Mouse (Mus musculus): ENCODE results near the gene Pnkp.
"Not testable (repeated sequence)": the region's sequence is repeated elsewhere in the genome, so short reads cannot be mapped to it uniquely, and the experiment has no call there.

The Pnkp gene

DNA sequence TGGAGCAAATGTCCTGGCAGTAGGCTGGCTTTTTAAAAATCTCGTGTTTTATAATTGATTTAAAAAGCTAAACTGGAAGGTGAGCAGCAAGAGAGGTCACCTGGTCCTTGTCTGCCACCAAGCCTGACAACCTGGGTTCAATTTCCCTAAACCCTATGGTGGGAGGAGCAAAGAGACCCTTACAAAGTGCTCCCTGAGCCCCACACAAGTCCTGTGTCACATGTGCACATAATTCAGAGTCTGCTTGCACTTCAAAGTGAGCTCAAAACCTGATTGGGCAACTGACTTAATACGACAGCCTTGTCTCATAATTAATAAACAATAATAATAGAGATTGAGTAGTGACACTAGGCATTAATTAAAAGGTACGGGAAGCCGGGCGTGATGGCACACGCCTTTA, 13.7 kb downstream of the Pnkp start:
- DNase-seq, result no peak

- DNase-seq, result no peak
These were observed 14.2 kb downstream of the Pnkp start for GRCm38 (mm10) chr7:44871181-44871580.

GRCm38 (mm10) chr7:44871774-44872173, 14.8 kb downstream of the Pnkp start:
- DNase-seq, result not testable (repeated sequence)

DNA sequence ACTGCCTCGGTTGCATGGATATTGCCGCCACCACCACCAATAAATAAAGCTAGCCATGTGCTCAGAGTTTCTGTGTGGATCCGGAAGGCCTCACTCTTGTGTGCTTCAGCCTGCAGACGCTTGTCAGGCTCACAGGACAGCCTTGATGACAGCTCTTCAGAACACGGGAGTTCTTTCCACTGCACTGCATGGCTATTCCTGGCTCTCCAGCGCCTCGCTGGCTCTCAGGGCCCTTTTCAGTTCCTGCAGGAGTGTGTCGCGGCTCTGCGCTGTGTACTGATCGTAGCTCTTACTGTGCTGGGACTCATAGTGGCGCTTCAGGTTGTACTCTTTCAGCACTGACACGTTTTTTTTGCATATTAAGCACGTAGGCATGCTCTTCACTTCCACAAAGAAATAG, 20.9 kb downstream of the Pnkp start:
- peak; percentile 96 for DNase-seq

DNA sequence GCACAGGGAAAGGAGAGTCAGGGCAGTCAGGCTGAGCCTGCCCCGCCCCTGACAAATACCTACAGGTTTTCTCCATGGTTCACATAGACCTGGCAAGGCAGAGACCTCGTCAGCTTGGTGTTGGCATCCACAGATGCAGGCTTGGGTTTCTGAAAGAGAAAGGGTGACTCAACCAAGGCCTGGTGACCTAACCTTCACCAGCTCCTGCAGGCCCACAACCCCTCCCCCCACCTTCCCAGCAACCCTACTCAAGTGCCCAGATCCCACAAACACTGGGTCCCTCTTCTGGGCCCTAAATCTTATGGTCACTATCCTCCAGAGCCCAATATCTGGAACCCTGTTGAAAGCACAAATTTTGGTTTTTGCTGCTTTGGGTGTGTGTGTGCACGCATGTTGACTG, 26.1 kb downstream of the Pnkp start:
- DNase-seq, result no peak

GRCm38 (mm10) chr7:44884637-44885036, 27.7 kb downstream of the Pnkp start:
- no peak for DNase-seq

GRCm38 (mm10) chr7:44886964-44887363, 30.0 kb downstream of the Pnkp start:
- peak; percentile 93 for DNase-seq

- no peak for DNase-seq
These were observed 31.5 kb downstream of the Pnkp start for GRCm38 (mm10) chr7:44888256-44889105.

DNA sequence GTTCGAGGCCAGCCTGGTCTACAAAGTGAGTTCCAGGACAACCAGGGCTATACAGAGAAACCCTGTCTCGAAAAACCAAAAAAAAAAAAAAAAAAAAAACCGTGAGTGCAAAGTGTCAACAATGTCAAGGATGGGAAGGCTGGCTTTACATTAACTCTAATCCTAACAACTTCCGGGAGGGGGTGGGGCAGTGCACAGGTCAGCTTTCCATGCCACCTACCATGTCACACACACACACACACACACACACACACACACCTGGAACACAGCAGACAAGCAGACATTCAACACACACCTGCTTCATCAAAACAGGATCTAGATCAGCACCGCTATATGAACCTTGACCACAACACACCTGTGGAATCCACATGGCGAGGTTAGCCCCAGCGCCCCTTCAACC, 33.2 kb downstream of the Pnkp start:
- DNase-seq, result no peak

DNA sequence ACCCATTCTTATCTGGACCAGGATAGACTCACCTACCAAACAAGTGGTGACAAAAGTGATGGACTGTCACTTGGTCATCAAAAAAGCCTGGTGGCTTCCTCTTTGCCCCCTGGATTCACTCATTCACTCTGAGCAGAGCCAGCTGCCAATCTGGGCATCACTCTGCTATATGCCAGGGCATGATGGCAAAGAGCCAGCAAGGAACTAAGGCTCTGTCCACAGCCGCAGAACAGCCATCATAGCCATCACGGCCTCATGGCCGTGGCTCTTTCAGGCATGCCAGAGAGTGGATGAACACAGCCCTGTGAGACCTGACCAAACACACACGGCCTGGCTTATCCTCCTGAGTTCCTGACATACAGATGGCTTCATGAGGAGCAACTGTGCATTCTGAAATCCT, 33.8 kb downstream of the Pnkp start:
- no peak for DNase-seq

DNA sequence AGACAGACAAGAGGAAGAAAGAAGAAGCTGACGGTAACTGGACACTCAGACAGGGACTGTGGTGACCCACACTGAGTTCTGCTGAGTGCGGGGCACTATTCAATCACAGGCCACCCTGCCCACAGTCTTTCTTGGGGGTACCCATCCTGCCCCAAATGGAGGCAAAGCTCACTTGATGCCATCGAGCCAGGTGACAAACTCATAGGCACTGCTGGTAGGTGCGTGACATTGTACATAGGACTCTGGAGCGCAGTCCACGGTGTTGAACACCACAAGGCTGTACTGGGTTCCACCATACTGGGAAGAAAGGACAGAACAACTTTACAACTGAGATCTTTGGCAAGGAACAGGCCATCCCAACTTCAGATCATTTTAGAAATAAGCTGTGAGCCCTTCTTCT, 34.7 kb downstream of the Pnkp start:
- peak; percentile 95 for DNase-seq

- DNase-seq, result peak; percentile 99
These were observed 35.5 kb downstream of the Pnkp start, which contains the start of gene Med25 for GRCm38 (mm10) chr7:44892276-44892921. TSS of gene Med25 (minus strand) at chr7:44892712.

GRCm38 (mm10) chr7:44893197-44893596, 36.3 kb downstream of the Pnkp start:
- DNase-seq, result no peak

DNA sequence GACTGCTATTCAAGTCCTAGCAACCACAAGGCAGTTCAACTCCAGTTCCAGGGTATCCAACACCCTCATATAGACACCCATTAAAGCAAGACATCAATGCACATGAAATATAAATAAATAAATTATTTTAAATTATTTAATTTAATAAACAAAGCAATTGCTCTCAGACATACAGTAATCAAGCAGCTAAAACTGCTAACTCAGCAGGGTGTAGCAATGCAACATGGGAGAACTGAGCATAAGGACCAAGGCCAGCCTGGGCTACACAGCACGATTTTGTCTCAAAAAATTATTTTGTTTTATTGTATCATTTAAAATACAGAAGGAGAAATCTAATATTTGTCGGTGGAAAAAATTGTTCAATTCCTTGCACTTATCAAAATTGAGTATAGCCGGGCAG, 37.2 kb downstream of the Pnkp start:
- no peak for DNase-seq

DNA sequence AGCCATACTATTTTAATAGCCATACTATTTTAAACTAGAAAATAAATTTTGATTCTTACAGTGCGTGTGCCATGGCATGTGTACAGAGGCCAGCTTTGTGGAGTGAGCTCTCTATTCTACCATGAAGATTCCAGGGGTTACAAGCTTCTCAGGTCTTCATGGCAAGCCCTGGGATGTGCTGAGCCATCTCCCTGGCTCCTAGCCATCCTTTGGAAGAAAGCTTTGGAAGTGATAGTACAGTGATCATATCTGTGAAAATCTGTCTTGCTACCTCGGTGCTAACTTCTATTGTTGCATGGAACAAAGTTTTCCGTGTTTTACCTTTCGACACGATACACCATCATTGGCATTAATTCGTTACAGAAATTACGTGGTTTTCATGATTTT, 38.3 kb downstream of the Pnkp start:
- no peak for DNase-seq

GRCm38 (mm10) chr7:44895593-44896434, 38.9 kb downstream of the Pnkp start, which contains the start of gene Fuz:
TSS of gene Fuz (plus strand) at chr7:44896079.
- peak; percentile 99 for DNase-seq

GRCm38 (mm10) chr7:44896499-44896898, 39.6 kb downstream of the Pnkp start:
- DNase-seq, result peak; percentile 97

GRCm38 (mm10) chr7:44898607-44899006, 41.7 kb downstream of the Pnkp start:
- peak; percentile 97 for DNase-seq

DNA sequence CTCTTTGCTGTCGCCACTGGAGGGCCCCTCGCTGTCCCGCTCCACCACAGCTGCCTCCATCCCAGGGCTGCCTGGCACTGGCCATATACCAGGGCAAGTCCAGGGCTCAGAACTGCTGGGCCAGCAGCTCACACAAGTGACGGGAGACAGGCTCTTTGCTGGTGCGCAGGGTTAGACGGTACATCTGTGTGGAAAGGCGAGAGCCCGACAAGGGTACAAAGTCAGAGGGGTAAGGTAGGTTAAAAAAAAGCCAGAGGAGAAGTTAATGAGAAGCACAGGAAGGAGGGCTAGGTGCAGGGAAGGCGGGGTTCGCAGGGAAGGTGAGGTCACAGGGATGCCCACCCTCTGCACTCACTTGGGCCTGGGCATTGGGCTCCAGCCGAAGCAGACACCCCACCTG, 43.7 kb downstream of the Pnkp start:
- no peak for DNase-seq

GRCm38 (mm10) chr7:44901230-44901722, 44.3 kb downstream of the Pnkp start:
- no peak for DNase-seq

GRCm38 (mm10) chr7:44905430-44905829, 48.5 kb downstream of the Pnkp start:
- no peak for DNase-seq

DNA sequence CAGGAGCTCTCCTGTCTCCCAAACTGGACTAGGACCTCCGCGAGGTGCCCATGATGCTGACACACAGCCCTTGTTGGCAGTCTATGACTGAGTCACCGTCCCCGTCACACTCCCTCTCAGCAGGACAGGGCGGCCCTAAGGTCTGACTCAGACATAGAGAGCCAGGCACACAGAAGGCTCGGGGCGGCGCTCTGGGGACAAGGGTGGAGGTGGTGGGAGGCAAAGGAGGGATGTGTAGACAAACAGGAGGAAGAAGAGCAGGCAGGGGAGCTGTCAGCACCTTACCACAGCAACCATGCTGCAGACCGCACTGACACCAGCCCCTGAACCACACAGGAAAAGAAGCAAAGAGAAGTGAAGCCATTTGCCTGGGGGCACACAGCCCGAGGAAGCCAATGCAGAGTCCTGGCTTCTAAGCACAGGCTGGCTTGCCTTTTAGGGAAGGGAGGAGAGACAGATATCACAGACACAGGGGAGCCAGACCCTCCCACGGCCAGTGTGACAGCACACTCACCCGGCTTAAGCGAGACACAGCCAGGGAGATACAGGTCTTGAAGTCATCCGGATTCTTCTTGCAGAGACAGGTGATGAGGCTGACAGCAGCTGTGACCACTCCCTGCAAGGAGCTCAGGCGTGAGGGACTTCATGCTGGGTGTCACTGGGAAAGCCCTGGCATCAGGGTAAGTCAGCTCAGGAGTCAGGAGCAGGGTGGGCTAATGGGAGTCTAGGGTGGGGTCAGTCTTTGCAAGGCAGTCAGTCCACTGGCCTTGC, 52.0 kb downstream of the Pnkp start:
- DNase-seq, result peak; percentile 91

All from heart, adult 11 months (tissue).